Mouse (Mus musculus) embryo, embryonic 10.5 days (tissue): Measurements from ENCODE around the gene Mlkl.

Experiments
- DNase-seq: peaks from one replicate; pipeline ENCODE4 v3.0.0-alpha.2; 2015; ENCODE audit warnings: low spot score

Mlkl gene

GRCm38 (mm10) chr8:111337890-111338347 lies at the start of gene Mlkl:
TSS of gene Mlkl (minus strand) at chr8:111338177.
- DNase-seq = peak; percentile 65

GRCm38 (mm10) chr8:111385915-111386314 lies 47.9 kb upstream of the Mlkl start:
- no peak for DNase-seq

GRCm38 (mm10) chr8:111384628-111385027 lies 46.7 kb upstream of the Mlkl start:
- DNase-seq = no peak

GRCm38 (mm10) chr8:111375192-111375591 lies 37.2 kb upstream of the Mlkl start:
- peak; percentile 18 for DNase-seq

GRCm38 (mm10) chr8:111369711-111370110 lies 31.7 kb upstream of the Mlkl start:
- no peak for DNase-seq

GRCm38 (mm10) chr8:111367350-111367749 lies 29.4 kb upstream of the Mlkl start:
- DNase-seq = no peak

GRCm38 (mm10) chr8:111366610-111367234 lies 28.7 kb upstream of the Mlkl start:
- DNase-seq = no peak

- DNase-seq = no peak
These were observed 25.5 kb upstream of the Mlkl start for GRCm38 (mm10) chr8:111363489-111363888.

GRCm38 (mm10) chr8:111360579-111361209 lies 22.7 kb upstream of the Mlkl start:
- no peak for DNase-seq

GRCm38 (mm10) chr8:111359936-111360335 lies 22.0 kb upstream of the Mlkl start:
- no peak for DNase-seq

GRCm38 (mm10) chr8:111358905-111359304 lies 20.9 kb upstream of the Mlkl start:
- DNase-seq = no peak

- DNase-seq = no peak
These were observed 19.5 kb upstream of the Mlkl start for GRCm38 (mm10) chr8:111357433-111357832.

GRCm38 (mm10) chr8:111353497-111353896 lies 15.5 kb upstream of the Mlkl start:
- DNase-seq = no peak

GRCm38 (mm10) chr8:111352289-111352688 lies 14.3 kb upstream of the Mlkl start:
- DNase-seq = no peak

- no peak for DNase-seq
These were observed 12.6 kb upstream of the Mlkl start for GRCm38 (mm10) chr8:111350577-111350976.

GRCm38 (mm10) chr8:111343225-111343624 lies 5.2 kb upstream of the Mlkl start:
- DNase-seq = peak; percentile 82

- no peak for DNase-seq
These were observed 2.2 kb upstream of the Mlkl start for GRCm38 (mm10) chr8:111340186-111340585.

GRCm38 (mm10) chr8:111338370-111339208 lies 612 bp upstream of the Mlkl start:
- DNase-seq = no peak

GRCm38 (mm10) chr8:111337311-111337889 lies 577 bp downstream of the Mlkl start:
- DNase-seq = no peak

GRCm38 (mm10) chr8:111336692-111337091 lies 1.3 kb downstream of the Mlkl start:
- no peak for DNase-seq

- no peak for DNase-seq
These were observed 12.7 kb downstream of the Mlkl start for GRCm38 (mm10) chr8:111325222-111325790.

- DNase-seq = no peak
These were observed 23.2 kb downstream of the Mlkl start for GRCm38 (mm10) chr8:111314729-111315128.
